Mouse (Mus musculus): ENCODE measurements around the gene Lmtk2.

Lmtk2 gene

GRCm38 (mm10) chr5:144181249-144181648 lies 81.0 kb downstream of the Lmtk2 start:
- no peak for DNase-seq

- no peak for DNase-seq
These were observed 82.5 kb downstream of the Lmtk2 start for GRCm38 (mm10) chr5:144182542-144183247.

GRCm38 (mm10) chr5:144183248-144183559 lies 83.0 kb downstream of the Lmtk2 start:
- DNase-seq, result no peak

- no peak for DNase-seq
These were observed 83.6 kb downstream of the Lmtk2 start for GRCm38 (mm10) chr5:144183647-144184335.

- no peak for DNase-seq
These were observed 84.3 kb downstream of the Lmtk2 start for GRCm38 (mm10) chr5:144184350-144185045.

- no peak for DNase-seq
These were observed 88.2 kb downstream of the Lmtk2 start for GRCm38 (mm10) chr5:144188422-144188821.

GRCm38 (mm10) chr5:144189327-144189726 lies 89.1 kb downstream of the Lmtk2 start:
- DNase-seq, result no peak

GRCm38 (mm10) chr5:144189950-144190583 lies 89.8 kb downstream of the Lmtk2 start, which contains the start of gene Bhlha15:
Bhlha15 (plus strand) TSS chr5:144190286.
- peak; percentile 74 to 82 for DNase-seq

- DNase-seq, result no peak
These were observed 90.8 kb downstream of the Lmtk2 start for GRCm38 (mm10) chr5:144191026-144191425.

GRCm38 (mm10) chr5:144192673-144193072 lies 92.4 kb downstream of the Lmtk2 start:
- DNase-seq, result no peak

GRCm38 (mm10) chr5:144194416-144194815 lies 94.2 kb downstream of the Lmtk2 start:
- no peak for DNase-seq

GRCm38 (mm10) chr5:144195567-144195966 lies 95.3 kb downstream of the Lmtk2 start:
- no peak for DNase-seq

- DNase-seq, result no peak
These were observed 100.4 kb downstream of the Lmtk2 start for GRCm38 (mm10) chr5:144200616-144201015.

- DNase-seq, result no peak
These were observed 102.2 kb downstream of the Lmtk2 start for GRCm38 (mm10) chr5:144202430-144202829.

GRCm38 (mm10) chr5:144203398-144203959 lies 103.2 kb downstream of the Lmtk2 start:
- no peak for DNase-seq

GRCm38 (mm10) chr5:144204303-144204702 lies 104.1 kb downstream of the Lmtk2 start:
- no peak for DNase-seq

- no peak for DNase-seq
These were observed 104.7 kb downstream of the Lmtk2 start for GRCm38 (mm10) chr5:144204911-144205310.

- DNase-seq, result no peak
These were observed 105.8 kb downstream of the Lmtk2 start for GRCm38 (mm10) chr5:144206069-144206468.

- peak in 1 of 2 experiments; percentile 36 for DNase-seq
These were observed 107.2 kb downstream of the Lmtk2 start for GRCm38 (mm10) chr5:144207478-144207877.

- DNase-seq, result peak; percentile 52 to 54
These were observed 114.2 kb downstream of the Lmtk2 start for GRCm38 (mm10) chr5:144214453-144214852.

- peak in 1 of 2 experiments; percentile 19 for DNase-seq
These were observed 115.8 kb downstream of the Lmtk2 start for GRCm38 (mm10) chr5:144215992-144216391.

- no peak for DNase-seq
These were observed 117.8 kb downstream of the Lmtk2 start for GRCm38 (mm10) chr5:144218061-144218460.

GRCm38 (mm10) chr5:144219306-144219705 lies 119.1 kb downstream of the Lmtk2 start:
- peak in 1 of 2 experiments; percentile 7 for DNase-seq

All from thymus, postnatal 36 days (tissue).